Mouse (Mus musculus): Measurements from ENCODE around the gene Gemin4.
"Not testable (repeated sequence)": the region's sequence is repeated elsewhere in the genome, so short reads cannot be mapped to it uniquely, and the experiment has no call there.

The Gemin4 gene

GRCm38 (mm10) chr11:76216681-76217389 is 629 bp downstream of the Gemin4 start:
- DNase-seq (ENCODE audit: low spot score) = peak; percentile 26

GRCm38 (mm10) chr11:76216049-76216540 is 1.4 kb downstream of the Gemin4 start:
- no peak for DNase-seq (ENCODE audit: low spot score)

GRCm38 (mm10) chr11:76215011-76215410 is 2.5 kb downstream of the Gemin4 start:
- no peak for DNase-seq (ENCODE audit: low spot score)

GRCm38 (mm10) chr11:76213841-76214240 is 3.6 kb downstream of the Gemin4 start:
- no peak for DNase-seq (ENCODE audit: low spot score)

GRCm38 (mm10) chr11:76211595-76211994 is 5.9 kb downstream of the Gemin4 start:
- not testable (repeated sequence) for DNase-seq (ENCODE audit: low spot score)

- no peak for DNase-seq (ENCODE audit: low spot score)
Observed at GRCm38 (mm10) chr11:76210228-76210985, 7.1 kb downstream of the Gemin4 start.

GRCm38 (mm10) chr11:76206793-76207192 is 10.7 kb downstream of the Gemin4 start:
- DNase-seq (ENCODE audit: low spot score) = no peak

- DNase-seq (ENCODE audit: low spot score) = peak; percentile 84
Observed at GRCm38 (mm10) chr11:76201761-76202674, 15.4 kb downstream of the Gemin4 start.

- no peak for DNase-seq (ENCODE audit: low spot score)
Observed at GRCm38 (mm10) chr11:76196977-76197469, 20.4 kb downstream of the Gemin4 start.

GRCm38 (mm10) chr11:76196275-76196976 is 21.0 kb downstream of the Gemin4 start:
- DNase-seq (ENCODE audit: low spot score) = no peak

- DNase-seq (ENCODE audit: low spot score) = no peak
Observed at GRCm38 (mm10) chr11:76186908-76187307, 30.6 kb downstream of the Gemin4 start.

- no peak for DNase-seq (ENCODE audit: low spot score)
Observed at GRCm38 (mm10) chr11:76183745-76184144, 33.7 kb downstream of the Gemin4 start.

- no peak for DNase-seq (ENCODE audit: low spot score)
Observed at GRCm38 (mm10) chr11:76180146-76180540, 37.3 kb downstream of the Gemin4 start.

GRCm38 (mm10) chr11:76179495-76180145 is 37.8 kb downstream of the Gemin4 start, which contains the start of the genes Vps53 and Fam57a:
Gene Vps53 (minus strand): TSS chr11:76179647.
Gene Fam57a (plus strand): TSS chr11:76179671.
- peak; percentile 79 for DNase-seq (ENCODE audit: low spot score)

GRCm38 (mm10) chr11:76178726-76179494 is 38.6 kb downstream of the Gemin4 start:
- peak; percentile 14 for DNase-seq (ENCODE audit: low spot score)

- DNase-seq (ENCODE audit: low spot score) = no peak
Observed at GRCm38 (mm10) chr11:76170207-76170606, 47.3 kb downstream of the Gemin4 start.

GRCm38 (mm10) chr11:76168976-76169375 is 48.5 kb downstream of the Gemin4 start:
- no peak for DNase-seq (ENCODE audit: low spot score)

GRCm38 (mm10) chr11:76167079-76167765 is 50.2 kb downstream of the Gemin4 start:
- peak; percentile 70 for DNase-seq (ENCODE audit: low spot score)

- no peak for DNase-seq (ENCODE audit: low spot score)
Observed at GRCm38 (mm10) chr11:76166657-76167056, 50.8 kb downstream of the Gemin4 start.

Measured in urinary bladder, postnatal 25 days (tissue).